Mouse (Mus musculus): ENCODE measurements around the gene Creb5. TPM values are rescaled to one million over a fixed set of nuclear protein-coding genes. Genes with fewer than 3 reads are reported as not detected.

Creb5 gene
- polyA plus RNA-seq, 1 experiment from 2014 or later: 5.0 TPM

- no peaks in the 10 kb centered on the region for H3K27me3 ChIP-seq (replicated peaks)
- 84% methylated on average over 1 of the region's 1 CpGs for WGBS
Measured at GRCm38 (mm10) chr6:53649782-53650181, 362.7 kb downstream of the Creb5 start.

GRCm38 (mm10) chr6:53652691-53653090, 365.6 kb downstream of the Creb5 start:
- Histone ChIP-seq H3K36me3 (no peaks in the 10 kb centered on the region), H3K4me3 (replicated peaks) (no peak overlapping the region), H3K9me3 (no peaks in the 10 kb centered on the region), H3K27me3 (replicated peaks) (no peaks in the 10 kb centered on the region), H3K4me2 (replicated peaks) (no peak overlapping the region), H3K9ac (no peak overlapping the region), H3K4me1 (replicated peaks) (peaks cover 5% of the 10 kb centered on the region), H3K27ac (no peak overlapping the region)
- no peak for ATAC-seq
- 65% methylated on average over 5 of the region's 5 CpGs for WGBS

More at GRCm38 (mm10) chr6:53649782-53650181, 362.7 kb downstream of the Creb5 start:
- no peak overlapping the region for H3K27ac ChIP-seq
- H3K4me3 ChIP-seq (replicated peaks): no peak overlapping the region
- no peak for ATAC-seq
- H3K4me1 ChIP-seq (replicated peaks): peaks cover 5% of the 10 kb centered on the region
- H3K36me3 ChIP-seq: no peaks in the 10 kb centered on the region
- H3K9me3 ChIP-seq: no peaks in the 10 kb centered on the region
- H3K4me2 ChIP-seq (replicated peaks): no peak overlapping the region
- H3K9ac ChIP-seq: no peak overlapping the region

DNA sequence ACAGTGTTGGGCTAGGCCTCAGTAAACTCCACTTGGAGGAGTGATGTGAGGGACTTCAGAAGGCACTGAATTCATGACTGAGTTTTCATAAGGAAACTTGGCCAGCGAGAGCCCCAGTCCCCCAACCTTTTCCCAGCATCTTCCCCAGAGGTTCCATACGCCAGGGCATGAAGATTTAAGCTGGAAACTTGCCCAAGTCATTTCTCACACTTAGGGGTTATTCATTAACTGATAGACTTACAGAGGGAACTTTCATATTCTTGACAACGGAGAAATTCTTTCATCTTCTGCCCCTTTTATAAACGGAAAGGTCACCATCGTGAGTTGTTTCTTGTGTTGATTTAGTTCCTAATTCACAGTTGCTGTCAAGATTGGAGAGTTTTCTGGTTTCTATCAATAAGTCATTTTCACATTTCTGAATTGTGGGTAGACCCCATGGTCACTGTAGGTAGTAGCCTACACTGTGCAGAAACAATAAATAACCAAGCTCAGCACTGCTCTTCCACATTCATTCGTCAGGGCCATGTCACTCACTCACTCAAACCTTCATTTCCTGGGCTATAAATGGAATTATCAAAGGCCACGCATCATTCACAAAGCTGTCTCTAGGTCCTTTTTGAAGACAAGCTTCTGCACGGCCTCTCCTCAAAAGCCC, 366.8 kb downstream of the Creb5 start:
- peaks cover 5% of the 10 kb centered on the region for H3K4me1 ChIP-seq (replicated peaks)
- H3K27ac ChIP-seq: no peak overlapping the region
- 47% methylated on average over 8 of the region's 8 CpGs for WGBS

GRCm38 (mm10) chr6:53654361-53654824, 367.3 kb downstream of the Creb5 start:
- Histone ChIP-seq H3K4me1 (replicated peaks) (peaks cover 5% of the 10 kb centered on the region), H3K9ac (no peak overlapping the region), H3K36me3 (no peaks in the 10 kb centered on the region), H3K4me2 (replicated peaks) (0 out of 2 replicates have a peak overlapping the region, but pooled peaks have one; percentile 5), H3K27ac (no peak overlapping the region), H3K9me3 (no peaks in the 10 kb centered on the region), H3K4me3 (replicated peaks) (no peak overlapping the region), H3K27me3 (replicated peaks) (no peaks in the 10 kb centered on the region)
- WGBS: 49% methylated on average over 12 of the region's 12 CpGs
- peak; percentile 62; the same call in 1 of the 2 replicates for ATAC-seq

More for the DNA sequence above, 366.8 kb downstream of the Creb5 start:
- H3K4me2 ChIP-seq (replicated peaks): 0 out of 2 replicates have a peak overlapping the region, but pooled peaks have one; percentile 5
- H3K9ac ChIP-seq: no peak overlapping the region
- no peak overlapping the region for H3K4me3 ChIP-seq (replicated peaks)
- ATAC-seq: no peak
- no peaks in the 10 kb centered on the region for H3K36me3 ChIP-seq
- H3K9me3 ChIP-seq: no peaks in the 10 kb centered on the region
- no peaks in the 10 kb centered on the region for H3K27me3 ChIP-seq (replicated peaks)

GRCm38 (mm10) chr6:53656466-53656865, 369.4 kb downstream of the Creb5 start:
- H3K4me1 ChIP-seq (replicated peaks): peaks cover 5% of the 10 kb centered on the region
- H3K27me3 ChIP-seq (replicated peaks): no peaks in the 10 kb centered on the region
- H3K4me3 ChIP-seq (replicated peaks): no peak overlapping the region
- ATAC-seq: no peak
- no peaks in the 10 kb centered on the region for H3K9me3 ChIP-seq
- H3K4me2 ChIP-seq (replicated peaks): no peak overlapping the region
- 78% methylated on average over 3 of the region's 3 CpGs for WGBS
- no peaks in the 10 kb centered on the region for H3K36me3 ChIP-seq
- no peak overlapping the region for H3K27ac ChIP-seq
- H3K9ac ChIP-seq: no peak overlapping the region

- Histone ChIP-seq H3K4me2 (replicated peaks) (no peak overlapping the region), H3K27ac (no peak overlapping the region), H3K9me3 (no peaks in the 10 kb centered on the region), H3K4me1 (replicated peaks) (peaks cover 5% of the 10 kb centered on the region), H3K9ac (no peak overlapping the region), H3K4me3 (replicated peaks) (no peak overlapping the region), H3K27me3 (replicated peaks) (no peaks in the 10 kb centered on the region), H3K36me3 (no peaks in the 10 kb centered on the region)
- 66% methylated on average over 4 of the region's 4 CpGs for WGBS
- no peak for ATAC-seq
Measured at GRCm38 (mm10) chr6:53657483-53657882, 370.4 kb downstream of the Creb5 start.

DNA sequence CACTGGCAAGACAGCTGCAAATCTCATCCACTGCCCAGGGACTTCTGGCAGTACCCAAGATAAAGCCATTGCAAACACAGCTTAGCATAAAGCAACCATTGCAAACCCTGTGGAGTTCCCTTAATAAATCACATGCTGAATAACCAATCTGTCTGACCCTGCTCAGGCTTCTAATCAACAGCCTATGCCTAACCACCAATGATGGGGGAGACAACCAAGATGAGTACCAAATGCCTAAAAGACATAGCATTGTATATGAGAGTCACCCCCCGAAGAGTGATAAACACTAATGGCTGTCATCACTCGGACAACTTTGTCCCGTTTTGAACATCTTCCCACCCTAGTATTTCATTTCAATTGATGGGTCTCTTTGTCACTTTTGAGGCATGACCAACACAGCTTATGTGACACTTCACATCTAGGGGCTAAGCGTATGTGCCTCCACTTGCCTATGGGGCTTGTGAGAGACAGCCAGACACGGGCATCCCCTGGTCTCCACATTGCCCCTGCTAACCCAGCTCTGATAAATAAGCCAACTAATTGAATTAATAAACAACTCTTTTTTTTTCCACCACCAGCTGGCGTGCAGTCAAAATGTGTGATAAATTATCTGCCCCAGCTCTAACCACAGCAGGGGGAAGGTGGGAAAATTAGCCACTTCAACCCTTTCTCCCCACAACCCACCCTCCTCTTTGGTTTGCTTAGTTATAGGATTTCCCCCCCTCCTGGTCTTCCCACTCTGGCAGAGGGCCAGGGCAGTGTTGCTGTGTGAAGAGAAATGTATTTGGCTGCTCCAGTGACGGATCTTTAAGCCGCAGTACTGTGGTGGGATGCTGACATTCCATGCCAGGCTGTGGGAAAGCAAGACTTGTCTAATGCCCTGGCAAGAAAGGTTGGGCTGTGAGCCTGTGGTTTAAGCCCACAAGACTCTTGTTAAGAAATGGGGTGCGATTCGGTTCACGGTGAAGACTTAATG, 376.1 kb downstream of the Creb5 start:
- Histone ChIP-seq H3K4me2 (replicated peaks) (no peak overlapping the region), H3K9me3 (no peaks in the 10 kb centered on the region), H3K9ac (no peak overlapping the region), H3K27me3 (replicated peaks) (no peaks in the 10 kb centered on the region), H3K4me3 (replicated peaks) (no peak overlapping the region), H3K36me3 (no peaks in the 10 kb centered on the region), H3K4me1 (replicated peaks) (peaks cover 6% of the 10 kb centered on the region), H3K27ac (no peak overlapping the region)
- 59% methylated on average over 11 of the region's 11 CpGs for WGBS
- no peak for ATAC-seq

- no peaks in the 10 kb centered on the region for H3K27me3 ChIP-seq (replicated peaks)
- 50% methylated on average over 1 of the region's 1 CpGs for WGBS
- H3K4me3 ChIP-seq (replicated peaks): no peak overlapping the region
- no peak for ATAC-seq
- no peaks in the 10 kb centered on the region for H3K9me3 ChIP-seq
- H3K36me3 ChIP-seq: no peaks in the 10 kb centered on the region
- no peak overlapping the region for H3K9ac ChIP-seq
- no peak overlapping the region for H3K27ac ChIP-seq
- H3K4me2 ChIP-seq (replicated peaks): no peak overlapping the region
- H3K4me1 ChIP-seq (replicated peaks): peaks cover 6% of the 10 kb centered on the region
Measured at GRCm38 (mm10) chr6:53664759-53665158, 377.7 kb downstream of the Creb5 start.

- Histone ChIP-seq H3K36me3 (no peaks in the 10 kb centered on the region), H3K27me3 (replicated peaks) (no peaks in the 10 kb centered on the region), H3K9ac (no peak overlapping the region), H3K4me3 (replicated peaks) (no peak overlapping the region), H3K9me3 (no peaks in the 10 kb centered on the region), H3K4me2 (replicated peaks) (no peak overlapping the region), H3K27ac (no peak overlapping the region), H3K4me1 (replicated peaks) (peaks cover 6% of the 10 kb centered on the region)
- no peak for ATAC-seq
- WGBS: 72% methylated on average over 5 of the region's 5 CpGs
Measured at GRCm38 (mm10) chr6:53666503-53666902, 379.4 kb downstream of the Creb5 start.

DNA sequence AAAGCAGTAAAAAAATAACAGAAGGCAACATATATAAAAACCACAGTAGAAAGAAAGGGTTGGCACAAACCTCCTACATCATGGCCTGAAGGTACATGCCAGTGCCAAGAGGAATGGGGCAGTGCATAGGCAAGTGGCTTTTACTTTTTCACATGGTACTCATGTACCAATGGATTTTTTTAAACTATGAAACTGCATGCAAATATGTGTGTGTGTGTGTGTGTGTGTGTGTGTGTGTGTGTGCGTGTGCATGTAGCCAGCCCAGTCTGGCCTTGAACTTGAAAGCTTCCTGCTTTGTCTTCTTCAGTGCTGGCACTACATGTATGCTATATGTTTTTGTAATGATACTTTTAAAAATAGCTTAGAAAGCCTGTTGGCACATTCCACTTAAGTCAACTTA, 391.2 kb downstream of the Creb5 start:
- H3K4me3 ChIP-seq (replicated peaks): no peak overlapping the region
- WGBS: 78% methylated on average over 1 of the region's 1 CpGs

DNA sequence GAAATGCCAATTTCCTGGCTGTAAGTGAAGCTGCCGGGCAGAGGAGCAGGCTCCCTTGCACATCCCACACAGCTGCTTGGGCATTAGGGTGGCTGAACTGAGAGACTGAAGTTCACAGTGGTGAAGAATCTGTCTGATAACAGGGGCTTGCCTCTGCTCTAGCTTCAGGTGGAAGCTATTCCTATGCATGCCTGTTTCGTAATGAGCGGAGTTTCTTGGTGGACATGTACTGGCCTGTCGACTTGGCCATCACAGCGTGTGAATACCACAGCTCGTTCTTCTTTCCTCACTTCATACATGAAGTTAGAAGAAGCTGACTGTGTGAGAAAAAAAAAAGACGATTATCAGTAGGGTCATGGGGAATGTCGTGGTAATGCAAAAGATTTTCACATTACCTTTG, 393.0 kb downstream of the Creb5 start:
- H3K4me3 ChIP-seq (replicated peaks): no peak overlapping the region
- no peak overlapping the region for H3K27ac ChIP-seq
- no peaks in the 10 kb centered on the region for H3K4me1 ChIP-seq (replicated peaks)
- ATAC-seq: no peak
- no peak overlapping the region for H3K4me2 ChIP-seq (replicated peaks)
- no peak overlapping the region for H3K9ac ChIP-seq
- no peaks in the 10 kb centered on the region for H3K9me3 ChIP-seq
- 94% methylated on average over 8 of the region's 8 CpGs for WGBS
- H3K36me3 ChIP-seq: no peaks in the 10 kb centered on the region
- no peaks in the 10 kb centered on the region for H3K27me3 ChIP-seq (replicated peaks)

More for the DNA sequence above, 391.2 kb downstream of the Creb5 start:
- no peaks in the 10 kb centered on the region for H3K36me3 ChIP-seq
- H3K27me3 ChIP-seq (replicated peaks): no peaks in the 10 kb centered on the region
- no peak overlapping the region for H3K27ac ChIP-seq
- ATAC-seq: no peak
- no peak overlapping the region for H3K9ac ChIP-seq
- no peaks in the 10 kb centered on the region for H3K4me1 ChIP-seq (replicated peaks)
- H3K4me2 ChIP-seq (replicated peaks): no peak overlapping the region
- H3K9me3 ChIP-seq: no peaks in the 10 kb centered on the region

DNA sequence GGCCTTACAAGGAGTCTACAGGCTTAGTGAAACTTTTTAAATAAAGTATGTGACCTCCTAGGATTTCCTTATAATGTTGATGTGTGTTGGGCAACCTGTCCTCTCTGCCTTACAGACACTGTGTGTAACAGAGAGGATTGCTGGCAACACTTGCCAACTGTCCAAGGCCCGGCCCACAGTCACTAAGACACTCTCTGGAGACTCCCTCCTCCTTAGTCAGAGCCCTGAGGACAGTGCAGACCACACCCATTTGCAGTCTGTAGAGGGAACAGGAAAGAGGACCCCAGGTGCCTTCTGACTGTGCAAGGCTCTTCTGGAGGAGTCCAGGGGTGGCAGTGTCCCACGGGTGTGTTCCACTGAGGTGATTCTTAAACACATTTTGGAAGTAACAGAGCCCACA, 397.3 kb downstream of the Creb5 start:
- no peaks in the 10 kb centered on the region for H3K4me1 ChIP-seq (replicated peaks)
- H3K4me3 ChIP-seq (replicated peaks): no peak overlapping the region
- no peak for ATAC-seq
- H3K27ac ChIP-seq: no peak overlapping the region
- H3K9me3 ChIP-seq: no peaks in the 10 kb centered on the region
- WGBS: 62% methylated on average over 2 of the region's 2 CpGs
- no peaks in the 10 kb centered on the region for H3K36me3 ChIP-seq
- no peaks in the 10 kb centered on the region for H3K27me3 ChIP-seq (replicated peaks)
- no peak overlapping the region for H3K4me2 ChIP-seq (replicated peaks)
- H3K9ac ChIP-seq: no peak overlapping the region
